Mouse (Mus musculus) c-Kit-negative CD71-positive TER-119-positive erythroid progenitor cells, embryonic 14.5 days (primary cell): Measurements from ENCODE around the gene Ap4b1.

Experiments
- DNase-seq: peaks from one replicate; pipeline ENCODE4 v3.0.0-alpha.2; 2013; ENCODE audit warnings: low read depth, low spot score

Ap4b1 gene

GRCm38 (mm10) chr3:103852565-103853299 lies 43.4 kb downstream of the Ap4b1 start:
- peak; percentile 16 for DNase-seq

- no peak for DNase-seq
These were observed 44.5 kb downstream of the Ap4b1 start for GRCm38 (mm10) chr3:103853804-103854203.

- no peak for DNase-seq
These were observed 47.9 kb downstream of the Ap4b1 start for GRCm38 (mm10) chr3:103857036-103857805.

- DNase-seq = no peak
These were observed 48.8 kb downstream of the Ap4b1 start for GRCm38 (mm10) chr3:103857977-103858563.

DNA sequence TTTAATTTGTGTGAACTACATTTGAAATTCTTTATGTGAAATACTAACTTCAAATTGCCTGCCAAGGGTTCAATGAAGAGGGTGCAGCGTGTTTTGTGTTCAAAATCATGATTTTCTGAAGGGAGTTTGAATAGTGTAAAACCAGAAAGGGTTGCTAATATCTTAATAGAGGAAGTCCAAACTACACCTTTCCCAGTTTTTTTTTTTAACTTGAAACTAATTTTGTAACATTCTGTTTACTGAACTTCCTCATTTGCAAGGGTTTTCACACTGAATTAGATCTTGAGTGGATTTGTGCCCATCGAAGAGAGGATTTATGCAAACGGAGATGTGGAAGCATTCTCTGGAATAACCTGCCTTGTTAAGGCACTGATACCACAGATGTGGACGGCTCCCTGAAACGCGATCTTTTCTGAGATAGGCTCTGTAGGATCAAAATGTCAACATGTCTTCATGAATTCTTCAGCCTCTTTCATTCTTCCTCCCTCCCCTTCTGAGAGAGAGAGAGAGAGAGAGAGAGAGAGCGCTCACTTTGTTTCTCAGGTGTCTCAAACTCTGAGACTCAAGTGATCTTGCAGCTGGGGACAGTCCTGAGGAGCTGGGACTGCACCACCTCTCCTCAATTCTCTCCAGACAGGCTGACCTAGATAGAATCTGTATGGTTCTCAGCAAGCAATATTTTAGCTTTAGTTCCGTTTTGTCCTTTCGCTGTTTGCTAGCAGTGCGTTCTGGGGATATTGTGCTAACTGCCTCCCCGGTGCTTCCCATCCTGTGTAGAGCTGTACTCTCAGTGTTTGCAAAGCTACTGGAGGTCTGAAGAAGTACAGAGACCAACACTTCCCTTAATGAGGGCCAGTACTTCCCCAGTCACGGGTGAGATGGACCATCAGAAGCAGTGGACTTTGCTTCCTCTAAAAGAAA lies 49.8 kb downstream of the Ap4b1 start, which contains the start of gene Ptpn22:
TSS of gene Ptpn22 (plus strand) at position 915 of the 921 bp plus-strand sequence.
- DNase-seq = no peak

GRCm38 (mm10) chr3:103859851-103860391 lies 50.6 kb downstream of the Ap4b1 start:
- DNase-seq = no peak

DNA sequence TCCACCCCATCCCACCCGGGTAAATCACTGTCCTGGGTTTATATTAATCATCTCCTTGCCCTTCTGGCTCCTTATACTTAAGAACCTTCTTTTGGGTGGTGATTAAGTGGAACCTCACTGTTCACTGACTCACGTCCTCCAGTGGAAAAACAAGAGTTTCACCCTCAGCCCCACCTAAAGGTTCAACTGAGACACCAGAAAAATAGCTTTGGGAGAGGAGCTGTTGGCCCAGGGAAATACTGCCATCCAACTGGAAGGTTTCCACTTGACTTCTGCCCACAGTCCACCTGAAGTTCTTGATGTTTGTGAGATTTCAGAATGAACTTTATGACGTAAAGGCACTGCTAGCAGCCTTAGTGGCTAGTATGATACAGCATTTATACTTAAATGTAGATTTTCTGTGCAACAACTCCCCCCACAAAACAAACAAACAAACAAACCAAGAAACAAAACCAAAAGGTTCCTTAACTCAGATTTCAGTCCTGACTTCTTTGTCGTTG lies 53.5 kb downstream of the Ap4b1 start:
- no peak for DNase-seq

- DNase-seq = no peak
These were observed 54.9 kb downstream of the Ap4b1 start for GRCm38 (mm10) chr3:103864200-103864599.

DNA sequence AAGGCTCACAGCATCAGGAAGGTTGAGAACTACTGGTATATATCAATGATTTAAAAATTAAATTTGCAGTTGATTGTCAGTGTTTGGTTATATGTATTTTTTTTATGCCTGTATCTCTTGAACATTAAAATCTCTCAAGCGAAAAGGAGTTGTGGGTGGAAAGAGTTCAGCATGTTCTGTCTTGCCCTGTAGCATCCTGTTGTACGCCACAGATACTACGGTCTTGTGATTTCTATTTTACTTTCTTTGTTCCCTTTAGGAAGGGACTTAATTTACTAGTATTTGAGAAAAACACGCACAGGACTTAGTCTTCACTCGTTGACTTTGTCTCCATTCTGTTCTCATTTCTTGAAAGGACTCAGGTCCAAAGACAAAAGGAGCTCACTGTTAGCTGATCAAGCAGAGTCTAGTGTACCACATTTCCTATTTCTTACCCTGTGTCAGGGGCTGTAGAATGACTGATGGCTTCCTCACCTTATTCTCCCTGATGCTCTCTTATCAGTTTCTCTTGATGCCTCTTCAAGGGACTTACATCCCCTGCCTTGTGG lies 58.2 kb downstream of the Ap4b1 start:
- no peak for DNase-seq

GRCm38 (mm10) chr3:103868008-103868407 lies 58.7 kb downstream of the Ap4b1 start:
- DNase-seq = no peak
